Mouse (Mus musculus) T-cell, adult 2 months (primary cell): Measurements from ENCODE around the gene Ier3.
A peak's percentile ranks its signal among the peaks of the same experiment; 100 is the strongest.

Experiments
- DNase-seq: peaks from one replicate; pipeline ENCODE4 v3.0.0; 2022; ENCODE audit warnings: low spot score

Ier3 gene

DNA sequence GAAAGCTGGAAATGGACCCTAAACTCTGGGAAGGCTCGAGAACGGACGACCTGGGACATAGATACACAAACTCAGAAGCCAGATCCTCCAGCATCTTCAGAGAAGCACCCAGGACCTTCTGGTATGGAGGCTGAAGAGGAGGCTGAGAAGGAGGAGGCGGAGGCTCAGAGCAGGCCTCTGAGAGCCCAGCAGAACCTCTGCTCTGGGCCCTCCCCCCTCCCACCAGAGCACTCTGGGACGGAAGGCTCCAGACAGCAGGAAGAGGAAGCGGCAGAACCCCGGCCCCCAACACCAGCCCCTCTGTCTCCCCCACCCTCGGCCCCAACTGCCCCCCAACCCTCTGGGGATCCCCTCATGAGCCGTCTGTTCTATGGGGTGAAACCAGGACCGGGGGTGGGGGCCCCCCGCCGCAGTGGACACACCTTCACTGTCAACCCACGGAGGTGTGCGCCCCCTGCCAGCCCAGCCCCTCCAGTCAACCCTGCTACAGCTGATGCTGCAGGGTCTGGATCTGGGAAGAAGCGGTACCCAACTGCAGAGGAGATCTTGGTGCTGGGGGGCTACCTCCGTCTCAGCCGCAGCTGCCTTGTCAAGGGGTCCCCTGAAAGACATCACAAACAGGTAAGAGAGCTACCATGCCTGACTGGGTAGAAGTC lies 46.8 kb downstream of the Ier3 start:
- peak; percentile 54 for DNase-seq

- no peak for DNase-seq
These were observed 47.5 kb downstream of the Ier3 start for GRCm38 (mm10) chr17:35868961-35869345.

DNA sequence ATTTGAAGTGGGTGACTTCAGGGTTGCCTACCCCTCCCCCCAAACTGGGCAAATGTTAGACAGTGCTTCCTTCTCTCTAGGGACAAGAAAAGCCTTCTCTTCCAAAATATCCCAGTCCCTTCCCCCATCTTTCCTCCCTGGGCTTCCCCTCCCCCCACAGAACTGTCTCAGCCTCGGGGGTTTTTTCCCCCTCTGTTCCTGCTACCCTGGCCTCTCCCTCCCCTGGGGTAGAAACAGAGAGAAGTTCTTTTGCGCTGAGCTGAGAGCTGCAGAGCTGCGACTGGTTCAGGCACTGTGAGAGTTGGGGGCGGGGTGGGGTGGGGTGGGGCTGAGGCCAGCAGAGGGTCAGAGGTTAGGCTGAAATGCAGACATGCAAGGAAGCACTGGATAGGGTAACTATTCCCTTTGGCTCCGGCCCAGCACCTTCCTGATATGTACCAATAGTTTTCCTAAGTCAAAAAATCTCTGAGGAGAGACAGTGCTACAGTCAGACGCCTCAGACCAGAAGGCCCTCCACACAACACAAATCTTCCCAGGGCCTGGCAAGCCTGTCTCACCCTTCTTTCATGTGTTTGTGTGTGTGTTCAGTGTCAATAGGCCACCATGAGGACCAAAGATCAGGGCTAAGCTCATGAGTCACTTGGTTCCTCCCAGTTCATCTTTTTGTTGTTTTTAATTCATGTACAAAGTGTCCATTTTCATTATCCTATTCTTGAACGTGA lies 48.0 kb downstream of the Ier3 start:
- DNase-seq = no peak

- peak; percentile 87 for DNase-seq
These were observed 48.8 kb downstream of the Ier3 start for GRCm38 (mm10) chr17:35870151-35870883.

DNA sequence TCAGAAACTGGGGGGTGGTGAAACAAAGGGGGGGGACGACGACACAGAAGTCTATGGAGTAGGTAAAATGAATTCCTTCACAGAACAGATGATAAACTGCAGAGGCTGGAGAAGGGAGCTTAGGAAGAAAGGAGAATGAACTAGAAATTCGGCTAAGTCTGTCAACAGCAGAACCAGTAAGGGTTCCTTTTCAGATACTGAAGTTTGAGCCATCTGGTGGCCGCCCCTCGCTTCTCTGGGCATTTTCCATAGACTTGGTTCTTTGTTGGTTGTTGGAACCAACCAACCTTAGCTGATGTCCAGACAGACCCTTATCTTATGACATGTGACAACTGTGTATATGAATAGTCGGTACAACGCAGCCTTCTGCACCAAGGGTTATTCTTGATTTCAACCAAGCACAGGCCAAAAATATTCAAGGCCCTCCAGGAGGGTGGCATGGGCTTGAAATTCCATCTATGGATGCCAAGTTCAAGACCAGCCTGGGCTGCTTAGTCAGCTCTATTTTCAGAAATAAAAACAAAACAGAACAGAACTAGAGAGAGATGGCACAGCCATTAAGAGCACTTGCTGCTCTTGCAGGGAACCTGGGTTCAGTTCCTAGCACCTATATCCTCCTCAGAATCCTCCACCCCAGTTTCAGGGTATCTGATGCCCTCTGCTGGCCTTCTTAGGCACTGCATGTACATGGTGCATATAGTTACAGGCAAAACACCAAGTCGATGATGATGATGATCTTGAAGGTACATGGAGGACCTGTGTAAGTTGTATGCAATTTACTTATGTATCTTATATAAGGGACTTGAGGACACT lies 49.6 kb downstream of the Ier3 start:
- peak; percentile 67 for DNase-seq
